Mouse (Mus musculus) heart, adult 9 months (tissue): ENCODE data around the gene Rgs7.

Experiments
- DNase-seq, 2 experiments: peaks; one replicate each; pipeline ENCODE4 v3.0.0; 2022; ENCODE audit warnings: low spot score in 2 of 2

Gene Rgs7

DNA sequence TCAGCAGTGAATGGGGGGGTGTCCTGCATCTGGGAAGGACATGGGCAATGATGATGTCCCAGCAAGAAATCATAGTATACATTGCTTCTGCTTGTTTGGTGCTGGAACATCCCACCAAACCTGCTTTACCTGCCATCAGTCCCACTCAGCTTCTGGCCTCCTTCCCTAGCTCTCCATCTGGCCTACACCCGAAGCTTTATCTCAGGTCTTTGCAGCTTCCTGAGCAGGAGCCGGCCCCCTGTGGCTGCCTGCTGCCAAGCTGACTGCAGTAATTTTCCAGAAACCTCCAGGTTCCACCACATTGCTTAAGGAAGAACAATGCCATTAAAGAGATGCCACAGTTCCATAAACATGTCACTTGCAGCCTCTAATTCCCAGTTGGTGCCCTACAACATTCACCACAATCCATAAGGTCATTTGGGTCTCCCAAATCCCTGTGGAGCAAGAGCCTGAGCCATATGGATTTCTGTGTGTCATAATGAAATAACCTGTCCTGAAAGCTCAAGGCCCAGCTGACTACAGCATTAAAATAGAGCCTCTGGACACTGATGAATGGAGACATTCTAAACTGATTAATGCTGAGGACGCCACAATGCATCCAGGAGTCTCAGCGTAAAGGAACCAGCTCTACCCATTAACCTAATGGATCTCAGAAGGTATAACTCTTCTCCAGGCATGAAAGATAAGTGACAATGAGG is 60.8 kb downstream of the Rgs7 start:
- DNase-seq, result no peak

DNA sequence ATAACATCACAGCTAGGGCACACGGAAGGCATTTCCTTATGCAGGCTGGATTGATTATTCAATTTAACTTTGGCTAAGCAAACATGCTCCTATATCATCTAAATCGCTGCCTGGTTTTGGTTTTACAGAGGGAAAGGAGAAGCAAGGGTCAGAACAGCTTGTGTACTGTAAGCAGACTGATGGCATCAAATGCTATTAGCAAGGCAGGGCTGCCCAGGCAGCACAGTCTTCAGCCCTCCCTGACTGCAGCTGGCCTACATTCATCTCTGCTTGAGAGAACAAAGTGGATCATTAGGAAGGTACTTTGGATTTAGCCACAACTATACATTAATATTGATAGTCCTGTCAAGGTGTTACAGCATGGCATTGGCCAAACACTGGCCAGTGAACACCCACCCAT is 65.2 kb downstream of the Rgs7 start:
- no peak for DNase-seq

DNA sequence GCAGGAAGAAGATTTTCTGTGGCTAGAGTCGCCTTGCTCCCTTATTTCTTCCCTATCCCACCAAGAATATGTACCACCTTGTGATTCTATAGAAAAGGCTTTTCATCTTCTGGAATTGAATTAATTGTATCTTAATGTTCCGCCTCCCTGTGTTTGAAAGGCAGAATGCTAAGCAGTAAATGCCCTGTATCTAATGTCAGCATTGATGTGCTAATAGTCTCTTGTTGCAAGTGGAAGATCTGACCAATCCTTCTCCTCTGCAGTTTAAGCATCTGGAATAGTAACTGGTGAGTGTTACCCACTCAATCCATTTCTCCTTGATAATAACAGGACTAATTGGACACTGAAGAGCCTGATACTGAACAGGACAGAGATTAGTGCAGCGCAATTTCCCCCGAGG is 65.9 kb downstream of the Rgs7 start:
- DNase-seq, result no peak

DNA sequence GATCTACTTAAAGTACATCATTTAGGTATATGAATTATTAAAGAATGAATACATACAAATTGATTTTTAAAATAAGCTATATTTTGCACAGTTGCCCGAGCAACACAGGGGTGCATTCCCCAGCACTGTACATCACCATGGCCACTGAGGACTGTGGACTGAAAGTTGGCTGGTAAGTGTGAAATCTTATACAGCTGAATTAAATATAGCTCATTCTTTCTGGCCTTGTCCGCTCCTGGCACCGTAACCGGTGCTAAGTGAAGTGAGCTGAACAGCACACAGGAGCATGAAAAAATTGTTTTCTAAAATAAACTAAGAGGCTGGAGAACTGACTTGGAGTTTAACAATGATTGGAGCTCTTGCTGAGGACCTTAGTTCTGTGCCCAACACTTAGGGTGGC is 71.4 kb downstream of the Rgs7 start:
- DNase-seq, result peak; percentile 53 to 57

DNA sequence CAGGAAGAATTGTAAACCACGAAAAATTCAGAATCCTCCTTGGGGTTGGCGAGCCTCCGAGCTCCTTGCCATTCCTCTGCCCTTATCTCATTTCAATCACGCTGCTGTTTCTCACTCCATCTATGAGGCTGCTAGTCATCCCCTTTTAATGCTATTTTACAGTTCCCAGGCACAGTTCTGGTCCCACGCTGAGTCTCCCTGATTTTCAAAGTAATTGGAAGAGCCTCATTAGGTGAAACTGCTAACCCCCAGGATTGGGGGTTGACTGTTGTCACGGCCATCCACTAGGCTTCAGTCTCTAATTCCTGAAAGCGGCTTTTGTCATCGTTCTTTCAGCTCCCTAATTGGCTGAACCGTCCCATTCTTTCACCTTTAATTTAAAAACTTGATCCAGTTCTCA is 76.6 kb downstream of the Rgs7 start:
- no peak for DNase-seq

DNA sequence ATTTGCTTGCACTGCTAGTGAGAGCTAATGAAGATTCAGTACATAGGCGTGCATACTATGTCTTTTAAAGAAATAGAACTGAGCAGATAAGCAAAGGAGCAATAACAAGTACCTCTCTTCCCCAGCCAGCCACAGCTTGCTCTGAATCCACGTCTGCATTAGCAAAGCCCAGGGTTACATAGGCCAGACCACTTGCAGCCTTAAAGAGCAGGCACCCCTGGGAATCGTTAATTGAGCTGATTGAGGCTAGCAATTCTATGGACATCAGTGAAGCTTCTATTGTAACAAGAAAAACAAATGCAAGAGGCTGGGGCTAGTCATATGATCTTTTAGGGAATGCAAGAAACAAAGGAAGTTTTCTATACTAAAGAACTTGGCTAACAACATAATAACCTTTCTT is 81.9 kb downstream of the Rgs7 start:
- no peak for DNase-seq

DNA sequence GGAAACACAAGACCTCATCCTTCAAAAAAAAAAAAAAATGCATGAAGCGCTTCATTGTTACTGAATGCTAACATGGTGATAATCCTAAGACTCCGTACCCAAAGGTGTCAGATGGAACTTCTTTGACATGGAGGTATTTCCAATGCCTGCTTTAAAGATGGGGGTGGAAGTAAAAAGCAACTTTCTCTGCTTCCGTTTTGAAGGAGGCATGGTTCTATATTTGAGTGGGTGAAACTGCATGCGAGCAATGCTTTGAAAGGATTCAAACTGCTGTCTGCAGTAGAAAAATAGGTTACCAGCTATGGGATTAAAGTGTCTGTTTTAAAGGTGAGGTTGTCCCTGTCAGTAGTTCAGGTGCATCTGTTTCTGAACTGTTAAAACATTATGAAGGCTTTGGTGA is 100.4 kb downstream of the Rgs7 start:
- no peak for DNase-seq

DNA sequence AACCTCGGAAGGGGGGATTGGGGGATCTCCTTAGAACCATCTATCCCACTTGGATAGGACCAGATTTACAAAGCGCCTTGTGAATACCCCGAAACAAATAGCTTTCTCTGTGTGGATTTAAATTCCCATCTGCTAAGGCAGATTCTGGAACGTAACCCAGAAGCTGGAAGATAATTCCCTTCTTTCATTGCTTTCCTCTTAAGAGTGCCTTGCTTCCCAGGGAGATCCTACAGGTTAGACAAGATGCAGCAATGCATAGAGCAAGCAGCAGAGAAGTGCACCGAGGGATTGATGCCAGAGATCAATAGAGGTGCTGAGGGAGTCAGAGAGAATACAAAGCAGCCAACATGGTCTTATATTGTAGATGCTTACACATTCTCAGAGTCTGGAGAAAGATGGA is 103.0 kb downstream of the Rgs7 start:
- no peak for DNase-seq

DNA sequence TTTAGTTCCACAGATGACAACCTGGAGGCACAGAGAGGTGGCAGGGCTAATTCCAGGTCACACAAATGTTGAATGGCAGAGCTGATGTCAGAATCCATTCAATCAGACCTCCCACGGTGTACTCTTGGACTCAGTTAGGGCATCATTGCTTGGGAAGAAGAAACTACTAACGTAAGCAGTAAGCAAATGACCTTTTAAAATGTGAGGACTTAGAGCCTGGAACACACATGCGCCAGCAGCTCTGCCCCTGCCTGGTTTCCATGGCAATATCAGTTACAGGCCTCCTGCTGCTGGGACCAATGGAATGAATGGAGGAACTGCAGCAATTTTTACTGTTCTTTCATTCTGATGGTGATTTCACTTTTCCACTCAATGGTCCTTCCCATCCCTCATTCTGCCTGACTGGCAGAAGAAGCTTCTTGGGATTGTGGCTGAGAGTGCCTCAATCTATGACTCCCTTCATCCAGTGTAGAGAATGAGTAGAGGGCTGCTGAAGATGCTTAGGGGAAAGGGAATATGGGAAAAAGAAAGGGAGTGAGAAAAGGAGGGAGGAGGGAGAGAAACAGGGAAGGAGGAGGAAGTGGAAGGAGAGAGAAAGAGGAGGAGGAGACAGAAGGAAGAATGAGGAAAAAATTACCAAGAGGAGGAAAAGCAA is 106.6 kb downstream of the Rgs7 start:
- no peak for DNase-seq

DNA sequence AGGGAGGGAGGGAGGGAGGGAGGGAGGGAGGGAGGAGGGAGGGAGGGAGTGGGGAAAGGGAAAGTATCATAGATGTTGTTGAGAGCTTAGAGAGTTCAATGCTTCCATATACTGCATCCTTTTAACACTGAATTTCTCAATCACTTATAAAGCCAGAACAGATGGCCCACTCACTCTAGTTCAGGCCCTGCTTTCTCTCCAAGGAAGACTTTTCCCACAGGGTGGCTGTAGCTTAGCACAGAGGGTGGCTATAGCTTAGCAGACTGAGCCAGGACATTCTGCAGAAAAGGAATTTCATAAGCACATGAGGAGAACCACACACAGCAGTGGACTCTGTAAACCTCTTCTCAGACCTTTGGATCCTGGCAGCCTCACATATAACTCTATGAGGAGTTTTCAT is 119.7 kb downstream of the Rgs7 start:
- no peak for DNase-seq

DNA sequence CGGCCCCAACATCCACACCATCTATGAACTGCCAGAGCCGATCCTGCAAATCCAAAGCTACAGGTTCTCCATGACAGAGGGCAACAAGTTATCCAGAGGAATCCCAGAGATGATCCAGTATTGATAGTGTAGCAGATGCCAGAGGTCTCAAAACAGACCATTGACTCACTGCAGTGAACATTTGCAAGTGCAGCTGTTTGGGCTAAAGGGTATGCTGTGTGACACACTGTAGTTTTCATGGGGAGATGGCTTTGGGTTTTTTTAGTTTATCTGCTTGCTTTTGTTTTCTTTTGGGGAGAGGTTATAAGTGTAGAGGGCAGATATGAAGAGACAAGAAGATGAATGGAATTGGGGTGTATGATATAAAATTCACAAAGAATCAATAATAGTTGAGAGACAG is 124.2 kb downstream of the Rgs7 start:
- no peak for DNase-seq

DNA sequence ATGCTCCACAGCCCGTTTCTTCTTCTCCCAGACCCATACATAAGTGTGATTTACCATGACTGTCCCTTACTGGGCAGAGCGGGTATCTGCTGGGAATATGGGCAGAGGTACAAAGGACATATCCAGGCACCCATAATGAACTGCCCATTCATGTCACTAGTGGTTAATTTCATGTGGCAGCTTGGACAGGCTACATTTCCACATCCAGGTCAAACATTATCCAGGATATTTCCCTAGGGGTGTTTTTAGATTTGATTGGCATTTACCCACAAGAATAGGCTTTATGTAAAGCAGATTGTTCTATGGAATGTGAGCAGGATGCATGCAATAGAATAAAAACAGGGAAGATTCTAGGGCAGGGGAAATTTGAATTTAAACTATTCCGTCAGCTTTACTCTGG is 128.7 kb downstream of the Rgs7 start:
- DNase-seq, result no peak

DNA sequence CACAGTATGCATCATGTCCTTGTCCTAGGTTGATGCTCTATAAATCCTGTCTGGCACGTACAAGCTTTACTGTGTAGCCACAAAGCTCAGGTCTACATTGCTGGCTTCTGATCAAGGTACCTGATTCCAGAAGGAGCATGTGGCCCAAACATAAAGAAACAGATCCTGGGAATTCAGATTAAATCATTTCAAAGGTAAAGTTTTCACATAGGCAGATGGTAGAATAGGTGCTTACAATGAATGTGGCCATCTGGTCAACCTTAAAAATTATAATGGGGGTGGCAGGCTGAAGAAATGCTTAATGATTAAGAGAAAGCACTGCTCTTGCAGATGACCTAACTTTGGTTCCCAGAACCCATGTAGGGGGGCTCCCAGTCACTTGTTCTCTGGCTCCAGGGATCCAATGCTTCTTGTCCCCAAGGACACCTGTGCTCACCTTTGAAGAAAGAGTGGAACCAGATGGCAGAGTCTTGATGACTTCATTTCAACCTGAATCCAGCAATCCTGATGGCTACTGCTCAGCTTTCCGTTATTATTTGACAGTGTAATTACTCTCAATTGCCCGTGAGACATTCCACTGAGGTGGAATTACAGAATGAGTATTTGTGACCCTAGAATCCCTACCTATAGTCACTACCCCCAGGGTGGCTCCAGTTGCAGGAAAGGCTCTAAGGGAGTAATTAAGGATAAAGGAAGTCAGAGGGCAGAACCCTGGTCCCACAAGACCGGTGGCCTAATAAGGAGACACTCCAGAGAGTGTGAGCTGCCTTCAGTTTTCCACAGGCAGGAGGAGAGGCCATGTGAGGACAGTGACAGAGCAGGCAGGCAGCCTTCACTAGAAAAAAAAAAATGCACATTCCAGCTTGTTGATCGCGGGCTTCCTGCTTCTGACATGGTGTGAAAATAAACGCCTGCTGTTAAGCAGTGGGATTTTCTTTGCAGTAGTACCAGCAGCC is 132.6 kb downstream of the Rgs7 start:
- peak; percentile 56 to 60 for DNase-seq

DNA sequence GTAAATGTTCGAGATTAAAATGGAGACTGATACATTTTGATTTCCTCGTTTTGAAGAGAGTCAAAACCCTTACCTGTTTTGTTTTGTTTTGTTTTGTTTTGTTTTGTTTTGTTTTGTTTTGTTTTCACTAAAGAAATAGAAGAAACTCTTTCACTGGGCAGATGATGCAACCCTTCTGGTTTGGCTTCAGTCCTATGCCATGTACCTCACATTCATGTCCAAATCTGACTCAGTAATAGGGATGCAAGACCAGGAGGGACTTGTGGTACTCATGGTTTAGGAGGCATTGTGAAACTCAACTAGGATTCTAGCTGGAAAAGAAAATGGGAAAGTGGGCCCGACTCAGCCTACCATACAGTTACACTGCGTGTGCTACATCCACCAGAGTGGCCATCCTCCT is 139.4 kb downstream of the Rgs7 start:
- DNase-seq, result no peak

DNA sequence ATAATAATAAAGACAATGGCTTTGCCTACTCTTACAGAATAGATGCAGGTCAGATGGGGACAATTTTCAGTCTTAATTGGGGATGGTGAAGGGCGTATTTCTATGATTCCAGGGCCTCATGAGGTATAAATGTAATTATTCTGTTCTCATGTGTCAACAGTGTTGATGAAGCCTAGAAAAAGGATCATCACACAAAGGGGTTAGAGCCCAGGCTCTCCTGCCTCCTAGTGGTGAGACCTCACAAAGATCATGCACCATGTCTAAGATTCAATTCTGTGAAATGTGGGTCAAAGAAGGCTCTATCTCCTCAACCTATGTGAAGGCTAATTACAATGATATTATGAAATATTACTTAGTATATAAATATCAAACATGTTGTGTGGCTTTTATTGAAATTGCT is 146.1 kb downstream of the Rgs7 start:
- no peak for DNase-seq

DNA sequence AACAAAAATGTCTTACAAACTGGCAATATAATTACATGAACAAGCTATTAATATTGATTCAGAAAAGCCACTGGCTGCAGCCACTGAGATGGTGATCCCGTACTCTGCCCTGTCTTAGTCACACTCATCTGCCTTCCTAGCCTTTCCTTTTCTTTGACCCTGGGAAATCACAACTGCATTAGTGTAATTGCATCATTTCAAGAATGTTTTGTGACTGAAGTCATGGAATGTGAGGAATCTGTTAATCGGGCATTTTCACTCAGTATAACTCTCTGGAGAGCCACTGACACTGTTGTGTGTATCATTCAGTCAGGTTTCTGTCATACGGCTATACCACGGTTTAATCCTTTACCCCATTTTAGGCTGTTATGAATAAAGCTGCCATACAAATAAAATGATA is 156.1 kb downstream of the Rgs7 start:
- DNase-seq, result no peak

DNA sequence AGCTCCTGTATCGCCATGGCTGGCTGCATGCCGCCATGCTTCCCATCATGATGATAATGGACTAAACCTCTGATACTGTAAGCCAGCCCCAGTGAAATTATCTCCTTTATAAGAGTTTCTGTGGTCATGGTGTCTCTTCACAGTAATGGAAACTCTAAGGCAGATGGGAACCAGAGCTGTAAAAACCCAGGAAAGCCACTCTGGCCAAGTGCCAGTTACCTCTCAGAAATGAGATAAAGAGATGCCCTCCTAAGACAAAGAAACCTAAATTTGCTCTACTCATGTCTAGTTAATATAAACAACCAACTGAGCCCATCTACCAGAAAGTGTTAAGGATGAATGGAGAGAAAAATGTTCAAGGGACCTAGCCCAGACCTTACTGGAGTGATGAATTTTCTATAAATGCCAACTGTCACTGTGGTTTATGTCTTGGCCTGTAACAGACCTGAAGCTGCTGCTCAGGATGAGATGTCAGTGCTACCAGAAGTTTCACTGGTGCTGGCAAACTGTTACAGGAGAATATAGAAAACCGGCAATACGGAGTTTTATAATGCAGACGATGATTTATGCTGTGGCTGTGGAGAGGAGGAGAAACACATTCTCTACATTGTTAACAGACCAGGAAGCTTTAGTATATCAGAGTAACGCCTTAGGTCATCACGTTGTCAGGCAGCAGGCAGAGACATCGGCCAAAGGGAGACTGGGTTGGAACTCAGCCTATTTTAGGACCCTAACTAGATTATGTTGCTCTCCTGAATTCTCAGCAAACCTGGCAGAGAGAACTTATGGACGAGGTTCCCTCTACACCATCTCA is 159.1 kb downstream of the Rgs7 start:
- DNase-seq, result no peak

DNA sequence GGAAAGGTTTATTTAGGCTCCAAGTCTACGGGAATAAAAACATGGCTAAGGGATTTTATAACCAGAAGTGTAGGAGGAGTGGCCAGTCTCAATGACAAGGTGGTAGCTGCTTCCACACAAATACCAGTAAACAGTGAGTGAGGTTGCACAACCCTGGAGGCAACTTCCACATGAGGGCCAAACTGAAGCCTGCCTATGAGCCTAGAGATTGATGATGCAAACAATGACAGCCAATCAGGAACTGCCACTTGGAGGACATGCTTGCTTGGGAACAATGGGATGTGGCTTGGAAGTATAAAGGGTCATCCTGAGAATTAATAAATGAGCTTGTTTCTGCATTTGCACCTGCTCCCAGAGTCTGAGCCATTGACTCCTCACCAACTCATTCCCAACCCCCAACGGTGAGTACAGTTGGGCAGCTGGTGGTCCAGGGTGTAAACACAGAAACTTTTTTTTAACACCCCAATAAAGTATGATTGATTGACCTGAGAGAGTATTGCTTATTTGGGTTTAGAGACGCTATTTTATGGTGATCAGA is 162.3 kb downstream of the Rgs7 start:
- DNase-seq, result no peak

DNA sequence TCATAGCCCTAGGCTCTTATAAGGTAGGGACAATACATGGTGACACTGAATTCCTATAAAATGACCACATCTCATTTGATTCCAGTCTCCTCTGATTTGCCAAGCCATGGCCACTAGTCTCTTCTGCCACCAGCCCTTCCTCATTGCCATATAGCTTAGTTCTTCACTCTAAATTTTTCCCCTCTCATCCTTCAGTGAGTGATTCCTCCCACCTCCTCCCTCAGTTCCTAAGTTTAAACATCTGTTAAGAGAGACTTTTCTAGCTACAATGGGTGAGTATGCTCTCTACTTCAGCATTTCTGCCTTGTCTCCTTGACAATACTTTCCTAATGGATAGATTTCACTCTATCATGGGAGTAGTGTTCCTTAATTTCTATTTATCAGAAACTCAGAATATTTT is 169.5 kb downstream of the Rgs7 start:
- no peak for DNase-seq

DNA sequence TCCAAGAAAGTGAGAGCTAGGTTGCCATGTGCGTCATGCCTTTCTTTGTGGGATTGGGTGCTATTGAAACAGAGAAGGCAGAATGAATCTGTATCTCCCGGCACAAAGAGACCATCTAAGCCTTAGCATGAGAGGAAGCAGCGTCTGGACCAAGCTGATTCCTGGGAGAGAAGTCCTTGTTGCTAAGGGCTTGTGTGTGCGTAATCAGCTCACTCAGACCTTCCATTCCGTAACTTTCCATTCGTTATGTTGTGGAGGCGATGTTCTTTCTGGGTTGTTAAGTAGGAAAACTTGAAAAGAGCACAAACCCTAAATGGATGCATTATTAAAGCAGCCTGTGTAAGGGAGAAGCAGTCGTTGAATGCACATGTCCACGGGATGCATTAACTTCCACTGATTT is 173.1 kb downstream of the Rgs7 start:
- no peak for DNase-seq

DNA sequence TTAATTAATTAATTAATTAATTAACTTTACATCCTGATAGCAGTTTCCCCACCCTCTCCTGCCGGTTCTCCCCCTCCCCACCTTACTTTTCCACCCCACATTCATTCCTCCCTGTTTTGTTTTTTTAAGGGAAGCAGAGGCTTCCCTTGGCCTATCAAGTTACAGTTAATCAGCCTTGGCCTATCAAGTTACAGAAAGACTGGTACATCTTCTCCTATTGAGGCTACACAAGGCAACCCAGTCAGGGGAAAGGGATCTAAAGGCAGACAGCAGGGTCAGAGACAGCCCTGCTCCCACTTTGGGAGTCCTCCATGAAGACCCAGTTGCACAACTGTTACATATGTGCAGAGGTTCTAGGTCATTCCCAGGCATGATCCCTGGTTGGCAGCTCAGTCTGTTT is 175.0 kb downstream of the Rgs7 start:
- no peak for DNase-seq

DNA sequence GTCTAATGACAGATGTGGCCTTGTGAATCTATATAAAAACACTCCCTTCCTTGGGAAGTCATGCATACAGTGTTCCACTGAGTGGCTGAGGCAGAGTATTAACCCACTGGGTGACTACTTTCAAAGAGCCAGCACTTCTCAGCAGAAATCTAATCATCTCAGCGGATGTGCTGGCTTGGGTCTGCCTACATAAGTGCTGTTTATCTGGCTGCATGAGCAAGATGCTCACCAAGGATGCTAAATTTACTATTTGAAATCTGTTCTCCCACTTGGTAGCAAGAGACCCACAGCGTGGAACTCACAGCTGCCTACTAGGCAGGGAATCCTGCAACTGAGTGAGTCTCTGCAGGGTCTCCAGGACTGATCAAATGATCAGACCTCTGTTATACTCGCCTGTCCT is 184.7 kb downstream of the Rgs7 start:
- DNase-seq, result no peak
